Mouse (Mus musculus): ENCODE measurements at regions not wholly inside any gene's neighbourhood (a gene's known extent, or its start where the extent isn't known, plus 50 kb on each side); places are given as distances from the start of the nearest gene placed in this dataset.

- TF ChIP-seq SMC3 (IDR thresholded peaks at IDR 0.05; ENCODE audit: low read depth, low read length) (no peak), USF2 (IDR thresholded peaks at IDR 0.05; ENCODE audit: borderline replicate concordance in 1 of 2, insufficient read depth in 1 of 2, low read depth in 1 of 2, low read length in 2 of 2) (no peak), CTCF (IDR thresholded peaks at IDR 0.05 in 2 of 3, conservative IDR thresholded peaks at IDR 0.05 in 1 of 3; ENCODE audit: control insufficient read depth in 1 of 3, insufficient read depth in 1 of 3, low read depth in 2 of 3, low read length in 3 of 3, poor library complexity in 1 of 3, severe bottlenecking in 1 of 3) (no peak), POLR2AphosphoS5 (IDR thresholded peaks at IDR 0.05; ENCODE audit: borderline replicate concordance, low read depth, low read length) (no peak), MEF2A (IDR thresholded peaks at IDR 0.05; ENCODE audit: extremely low read depth, insufficient replicate concordance, low read depth, low read length, poor library complexity, severe bottlenecking) (no peak), POLR2AphosphoS2 (IDR thresholded peaks at IDR 0.05; ENCODE audit: low read length) (no peak), POLR2A (IDR thresholded peaks at IDR 0.05; ENCODE audit: control insufficient read depth in 1 of 2, insufficient read depth in 1 of 2, low read depth in 1 of 2, low read length in 2 of 2, poor library complexity in 1 of 2) (no peak), CHD1 (IDR thresholded peaks at IDR 0.05; ENCODE audit: low read depth, low read length) (no peak), RCOR1 (IDR thresholded peaks at IDR 0.05; ENCODE audit: low read depth, low read length) (no peak), USF1 (IDR thresholded peaks at IDR 0.05; ENCODE audit: low read depth, low read length) (no peak), GATA1 (IDR thresholded peaks at IDR 0.05; ENCODE audit: low read depth, low read length) (no peak), MXI1 (IDR thresholded peaks at IDR 0.05; ENCODE audit: low read depth, low read length) (no peak), KAT2A (conservative IDR thresholded peaks at IDR 0.05; ENCODE audit: low read depth, low read length) (no peak), MYC (IDR thresholded peaks at IDR 0.05; ENCODE audit: low read depth, low read length) (no peak)
Observed at GRCm38 (mm10) chr15:94003145-94003544, 407.5 kb upstream of the Prickle1 start.
